Mouse (Mus musculus) ES-E14 (cell line): ENCODE measurements around the gene Vav1. TPM values are rescaled to one million over a fixed set of nuclear protein-coding genes. Genes with fewer than 3 reads are reported as not detected.

Experiments
- DNase-seq: peaks from one replicate; pipeline ENCODE4 v3.0.0-alpha.2; 2013; ENCODE audit warnings: low read depth, low spot score
- H3K27ac ChIP-seq: 2 replicates; pipeline ENCODE4 v1.5.1; 2012; ENCODE audit warnings: low read depth, mild to moderate bottlenecking, low read length, moderate library complexity, mixed read lengths; ENCODE audit not compliant: poor library complexity, insufficient read depth, severe bottlenecking
- H3K36me3 ChIP-seq: 2 replicates; pipeline ENCODE4 v1.6.1; 2012; ENCODE audit warnings: mild to moderate bottlenecking, low read length, moderate library complexity, mixed read lengths; ENCODE audit not compliant: control insufficient read depth, poor library complexity, insufficient read depth, severe bottlenecking
- H3K4me1 ChIP-seq, 2 experiments: fragments of 150-350 bp in 1 of 2; sonication (generic) in 1 of 2; 2 replicates each; pipeline ENCODE4 v1.6.1; 2012; ENCODE audit warnings: low read length in 2 of 2, mild to moderate bottlenecking in 1 of 2, mixed read lengths in 1 of 2; ENCODE audit not compliant: control insufficient read depth in 2 of 2, insufficient read depth in 2 of 2, poor library complexity in 1 of 2
- H3K4me3 ChIP-seq, 2 experiments: fragments of 150-350 bp in 1 of 2; sonication (generic) in 1 of 2; 2 replicates each; pipeline ENCODE4 v1.5.1; 2012; ENCODE audit warnings: low read length in 2 of 2, low read depth in 1 of 2, mild to moderate bottlenecking in 1 of 2, mixed read lengths in 1 of 2; ENCODE audit not compliant: insufficient read depth in 1 of 2, poor library complexity in 1 of 2, severe bottlenecking in 1 of 2
- H3K9ac ChIP-seq: 2 replicates; pipeline ENCODE4 v1.6.1; 2012; ENCODE audit warnings: low read depth, mild to moderate bottlenecking, low read length, mixed read lengths; ENCODE audit not compliant: poor library complexity, insufficient read depth, severe bottlenecking
- H3K9me3 ChIP-seq: fragments of 150-350 bp; sonication (generic); 2 replicates; pipeline ENCODE4 v1.6.1; 2012; ENCODE audit warnings: low read depth, mild to moderate bottlenecking, low read length; ENCODE audit not compliant: control insufficient read depth, insufficient read depth
- CHD2 ChIP-seq: IDR thresholded peaks from 2 replicates; pipeline ENCODE4 v1.6.1; 2014; ENCODE audit warnings: mild to moderate bottlenecking, low read depth, low read length, inconsistent platforms
- HCFC1 ChIP-seq: IDR thresholded peaks from 2 replicates; pipeline ENCODE4 v1.6.1; 2012; ENCODE audit warnings: low read length, inconsistent platforms, borderline replicate concordance; ENCODE audit not compliant: insufficient read depth
- MAFK ChIP-seq: IDR thresholded peaks from 2 replicates; pipeline ENCODE4 v1.6.1; 2014; ENCODE audit warnings: mild to moderate bottlenecking, low read depth, low read length, inconsistent platforms; ENCODE audit not compliant: insufficient read depth
- ZC3H11A ChIP-seq: IDR thresholded peaks from 2 replicates; pipeline ENCODE4 v1.6.1; 2012; ENCODE audit warnings: low read depth, mild to moderate bottlenecking, inconsistent platforms, low read length, borderline replicate concordance
- ZNF384 ChIP-seq: IDR thresholded peaks from 2 replicates; pipeline ENCODE4 v1.6.1; 2012; ENCODE audit warnings: low read depth, low read length, inconsistent platforms
- in situ Hi-C, 2 experiments: fragments of 600-800 bp; cut with MboI; formaldehyde crosslinking; loops; one replicate each; pipeline ENCODE4 v1.15.1; 2025; ENCODE audit warnings: low sequenced_read_pairs in 2 of 2, inconsistent platforms in 1 of 2; ENCODE audit not compliant: unreplicated experiment in 2 of 2
- total RNA-seq: library from RNA; depleted of rRNA; stranded (reverse); fragments of 300-350 nt; gene quantifications from 2 replicates; pipeline ENCODE4 v1.2.3, GENCODE M21; 2012

Vav1 gene
- total RNA-seq, 1 experiment = 1.3 TPM

DNA sequence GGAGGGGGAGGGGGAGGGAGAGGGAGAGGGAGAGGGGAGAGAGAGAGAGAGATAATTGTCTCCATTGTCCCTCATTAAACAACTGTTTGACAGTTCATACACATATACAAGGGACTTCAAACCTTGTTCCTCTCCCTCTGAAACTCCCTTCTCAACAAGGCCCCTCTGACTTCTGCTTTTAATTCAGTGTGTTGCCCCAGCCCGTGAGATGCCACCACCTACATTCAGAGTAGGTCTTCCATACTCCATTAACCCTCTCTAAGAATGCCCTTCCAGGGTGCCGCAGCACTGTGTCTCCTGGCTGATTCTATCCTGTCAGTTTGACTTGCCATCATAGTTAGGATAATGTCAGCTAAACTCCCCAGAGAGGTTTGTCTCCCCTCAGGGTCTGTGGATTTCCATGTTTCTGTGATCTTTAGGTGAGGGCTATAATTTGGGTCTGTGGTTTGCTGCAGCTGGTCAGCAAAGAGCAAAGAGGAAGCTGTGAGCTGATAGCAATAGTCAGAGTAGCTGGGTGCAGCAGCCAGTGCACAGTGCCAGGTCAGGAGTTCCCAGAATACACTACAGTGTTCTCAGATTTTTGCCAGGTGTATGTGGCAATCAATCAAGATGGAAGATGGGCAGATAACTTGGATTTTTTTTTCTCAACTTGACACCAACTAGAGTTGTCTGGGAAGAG lies 65.3 kb downstream of the Vav1 start:
- no peak overlapping the region for H3K4me3 ChIP-seq
- no peak overlapping the region for H3K27ac ChIP-seq
- H3K36me3 ChIP-seq = no peaks in the 10 kb centered on the region
- no peak for TF ChIP-seq ZC3H11A
- no peak for TF ChIP-seq HCFC1
- no peak for TF ChIP-seq CHD2
- TF ChIP-seq ZNF384 = no peak
- TF ChIP-seq MAFK = no peak
- H3K4me1 ChIP-seq = no peaks in the 10 kb centered on the region
- in situ Hi-C loops = no loop called here
- DNase-seq = no peak
- H3K9ac ChIP-seq = no peak overlapping the region
- no peaks in the 10 kb centered on the region for H3K9me3 ChIP-seq

DNA sequence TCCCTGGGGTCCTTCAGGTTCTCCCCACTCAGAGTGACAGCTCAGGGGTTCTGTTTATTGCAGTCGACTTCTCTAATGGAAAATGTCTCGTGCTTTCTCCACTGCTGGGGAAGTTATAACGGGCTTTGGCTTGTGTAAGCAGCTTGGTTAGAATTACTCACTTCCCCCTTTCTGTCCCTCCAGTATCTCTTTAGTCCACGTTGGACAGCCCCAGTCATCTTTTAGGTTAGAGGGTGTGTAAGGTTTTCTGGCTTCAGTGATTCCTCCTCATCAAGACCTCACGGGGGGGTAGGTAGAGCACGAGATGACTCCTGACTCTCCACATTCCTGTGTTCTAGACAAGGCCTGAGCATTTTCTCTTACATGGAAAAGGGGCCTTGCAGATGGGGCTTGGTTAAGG lies 68.1 kb downstream of the Vav1 start:
- Histone ChIP-seq H3K27ac (no peak overlapping the region), H3K9me3 (no peaks in the 10 kb centered on the region), H3K4me1 (no peaks in the 10 kb centered on the region), H3K36me3 (no peaks in the 10 kb centered on the region), H3K9ac (no peak overlapping the region), H3K4me3 (no peak overlapping the region)
- in situ Hi-C loops = no loop called here
- TF ChIP-seq ZC3H11A = no peak
- no peak for TF ChIP-seq HCFC1
- TF ChIP-seq ZNF384 = no peak
- no peak for TF ChIP-seq MAFK
- TF ChIP-seq CHD2 = no peak
- DNase-seq = no peak

DNA sequence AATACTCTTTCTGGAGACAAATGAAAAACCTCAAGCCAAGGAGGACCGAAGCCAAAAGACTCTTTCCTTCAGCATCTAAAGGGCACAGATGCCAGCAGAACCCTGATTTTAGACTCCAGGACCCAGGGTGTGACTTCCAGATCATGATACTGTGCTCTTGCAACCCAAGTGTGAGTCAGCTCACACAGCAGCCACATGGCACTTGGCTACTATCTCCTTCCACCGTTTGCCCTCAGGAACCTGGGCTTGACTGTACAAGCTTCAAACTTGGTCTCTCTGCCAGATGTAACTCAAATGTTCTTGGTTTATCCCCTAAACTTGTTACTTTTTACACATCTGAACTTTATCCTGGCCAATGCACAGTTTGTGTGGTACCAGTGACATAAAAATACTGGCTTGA lies 68.9 kb downstream of the Vav1 start:
- Histone ChIP-seq H3K36me3 (no peaks in the 10 kb centered on the region), H3K4me3 (no peak overlapping the region), H3K27ac (no peak overlapping the region), H3K9me3 (no peaks in the 10 kb centered on the region), H3K4me1 (no peaks in the 10 kb centered on the region), H3K9ac (no peak overlapping the region)
- TF ChIP-seq ZC3H11A = no peak
- no peak for TF ChIP-seq MAFK
- TF ChIP-seq CHD2 = no peak
- TF ChIP-seq HCFC1 = no peak
- TF ChIP-seq ZNF384 = no peak
- in situ Hi-C loops = no loop called here
- no peak for DNase-seq

DNA sequence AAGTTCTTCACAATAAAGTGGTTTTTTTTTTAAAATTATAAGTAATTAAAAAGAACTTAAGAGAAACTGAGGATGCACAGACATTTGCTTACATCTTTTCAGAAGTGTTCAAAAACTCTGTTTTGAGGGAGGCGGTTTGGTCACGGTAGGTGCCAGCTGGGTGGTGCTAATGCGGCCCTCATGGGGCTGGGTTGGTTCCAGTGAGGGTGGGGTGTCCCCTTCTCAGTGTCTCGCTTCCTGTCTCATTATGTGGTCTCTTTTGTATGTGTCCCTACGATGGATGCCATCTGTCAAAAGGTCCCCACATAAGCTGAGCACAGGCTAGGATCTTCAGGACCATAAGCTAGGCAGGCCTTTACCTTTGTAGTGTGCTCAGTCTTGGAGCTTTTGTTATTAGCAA lies 70.2 kb downstream of the Vav1 start:
- Histone ChIP-seq H3K4me1 (no peaks in the 10 kb centered on the region), H3K27ac (no peak overlapping the region), H3K36me3 (no peaks in the 10 kb centered on the region), H3K9me3 (no peaks in the 10 kb centered on the region), H3K9ac (no peak overlapping the region), H3K4me3 (no peak overlapping the region)
- in situ Hi-C loops = no loop called here
- no peak for DNase-seq
- TF ChIP-seq ZNF384 (no peak), CHD2 (no peak), ZC3H11A (no peak), MAFK (no peak), HCFC1 (no peak)

DNA sequence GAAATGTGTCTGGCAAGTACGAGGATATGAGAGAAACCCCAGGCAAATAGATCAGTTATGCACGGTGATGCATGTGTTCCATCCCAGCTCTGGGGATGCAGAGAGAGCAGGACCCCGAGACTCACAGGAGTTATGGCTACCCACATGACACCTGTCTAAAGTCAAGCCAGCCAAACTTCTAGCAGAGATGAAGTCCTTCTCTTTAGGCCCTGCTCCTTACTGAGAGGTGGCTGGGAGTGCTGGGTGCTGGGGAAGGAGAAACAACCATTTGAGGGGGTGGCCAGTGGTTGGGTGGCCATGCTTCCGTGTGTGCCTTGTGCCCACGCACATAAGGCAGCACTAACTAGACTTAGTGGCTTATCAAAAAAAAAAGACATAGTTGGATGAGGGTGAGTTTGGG lies 71.3 kb downstream of the Vav1 start:
- no peaks in the 10 kb centered on the region for H3K36me3 ChIP-seq
- H3K4me3 ChIP-seq = no peak overlapping the region
- no peak overlapping the region for H3K27ac ChIP-seq
- in situ Hi-C loops = no loop called here
- no peak for TF ChIP-seq ZC3H11A
- no peak for TF ChIP-seq HCFC1
- no peak for TF ChIP-seq MAFK
- TF ChIP-seq ZNF384 = no peak
- no peak for TF ChIP-seq CHD2
- H3K9ac ChIP-seq = no peak overlapping the region
- H3K9me3 ChIP-seq = no peaks in the 10 kb centered on the region
- DNase-seq = no peak
- no peaks in the 10 kb centered on the region for H3K4me1 ChIP-seq
